Mouse (Mus musculus) lung, adult 2 months (tissue): ENCODE measurements around the gene Rasgef1c.

Source experiments
- CTCF ChIP-seq: fragments of 200-500 bp; IDR thresholded peaks from 2 replicates; pipeline ENCODE4 v1.5.1; 2011; ENCODE audit warnings: mild to moderate bottlenecking, low read length, control low read depth; ENCODE audit not compliant: insufficient read depth
- POLR2A ChIP-seq: fragments of 200-500 bp; IDR thresholded peaks from 2 replicates; pipeline ENCODE4 v1.6.1; 2011; ENCODE audit warnings: low read depth, mild to moderate bottlenecking, control low read depth, low read length, borderline replicate concordance; ENCODE audit errors: extremely low read depth

GRCm38 (mm10) chr11:49888469-49888868 lies 13.2 kb upstream of the Rasgef1c start:
- TF ChIP-seq POLR2A (no peak), CTCF (no peak)
